Mouse (Mus musculus) embryo, embryonic 11.5 days (tissue): ENCODE measurements at regions not wholly inside any gene's neighbourhood (a gene's known extent, or its start where the extent isn't known, plus 50 kb on each side); places are given as distances from the start of the nearest gene placed in this dataset.
A peak's percentile ranks its signal among the peaks of the same experiment; 100 is the strongest.
"Not testable (repeated sequence)": the region's sequence is repeated elsewhere in the genome, so short reads cannot be mapped to it uniquely, and the experiment has no call there.

Source experiments
- DNase-seq: peaks from one replicate; pipeline ENCODE4 v3.0.0-alpha.2; 2012; ENCODE audit warnings: low read depth, low spot score

DNA sequence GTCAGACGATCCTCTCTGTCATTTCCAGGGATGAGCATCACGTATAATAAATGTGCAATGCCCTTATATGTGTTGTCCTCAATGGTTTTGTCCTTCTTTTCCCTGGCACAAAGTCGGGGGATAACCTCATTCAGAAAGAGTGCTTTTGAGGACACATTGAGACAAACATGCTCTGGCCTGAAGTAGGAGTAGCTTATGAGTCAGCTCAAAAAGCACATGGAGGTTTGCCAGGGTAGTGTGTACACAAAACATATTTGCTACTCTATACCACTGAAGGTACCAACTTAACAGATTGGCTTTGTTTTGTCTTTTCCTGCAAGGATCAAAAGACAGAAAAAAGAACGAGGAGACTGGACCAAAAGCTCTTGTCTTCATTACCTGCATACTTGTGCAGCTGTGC, 682.1 kb upstream of the Grid2 start:
- DNase-seq: no peak

DNA sequence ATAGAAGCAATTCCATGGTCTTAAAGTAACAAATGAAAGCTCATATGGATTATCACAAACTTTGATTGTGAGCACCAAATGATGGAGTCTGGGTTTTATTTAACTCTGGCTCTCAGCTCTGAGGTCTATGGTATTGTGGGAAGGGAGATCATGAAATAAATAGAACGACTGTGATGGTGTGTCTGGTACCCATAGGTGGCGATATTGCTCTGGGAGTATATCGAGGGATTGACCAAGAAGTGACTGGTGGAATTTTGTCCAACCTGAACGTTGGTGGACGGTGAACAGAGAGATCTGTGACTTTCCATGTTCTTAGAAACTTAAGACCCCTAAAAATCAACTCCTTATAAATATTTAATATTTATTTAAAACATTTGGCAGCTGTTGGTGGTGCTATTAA, 679.5 kb upstream of the Grid2 start:
- peak; percentile 27 for DNase-seq

DNA sequence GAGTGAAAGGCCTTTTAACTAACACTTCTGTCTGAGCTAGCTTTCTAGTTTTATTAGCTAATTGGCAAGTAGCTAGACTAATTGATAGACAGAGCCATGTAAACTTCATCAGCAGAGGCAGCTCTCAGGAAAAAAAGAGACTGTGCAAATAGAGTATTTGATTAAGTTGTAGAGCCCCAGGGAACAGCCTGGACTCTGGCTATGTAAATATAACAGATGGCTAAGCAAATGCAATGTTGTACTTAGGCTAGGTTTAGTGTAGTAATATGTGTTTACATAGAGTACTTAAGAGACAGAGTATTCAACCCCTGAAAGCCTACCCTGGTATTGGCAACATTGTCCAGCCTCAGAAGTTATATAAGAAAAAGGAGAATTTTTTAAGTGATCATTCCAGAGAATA, 635.1 kb upstream of the Grid2 start:
- no peak for DNase-seq

DNA sequence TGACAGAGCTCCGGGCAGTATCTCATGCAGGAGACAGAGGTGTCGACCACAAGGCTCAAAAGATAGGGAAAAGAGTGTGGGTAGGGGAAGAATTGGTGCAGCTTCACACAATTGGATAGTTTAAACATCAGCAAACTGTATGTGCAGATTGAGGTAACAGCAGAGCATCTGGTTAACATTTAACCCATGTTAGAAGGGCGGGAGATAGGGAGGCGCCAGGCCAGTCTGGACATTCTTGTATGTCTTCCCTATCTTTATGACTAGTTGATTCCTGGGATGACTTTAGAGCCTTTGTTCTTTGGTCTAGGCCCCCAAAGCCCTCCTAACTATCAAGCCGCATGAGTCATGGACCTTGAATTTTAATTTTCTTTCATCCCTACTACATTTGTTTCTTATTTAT, 587.6 kb upstream of the Grid2 start:
- not testable (repeated sequence) for DNase-seq

DNA sequence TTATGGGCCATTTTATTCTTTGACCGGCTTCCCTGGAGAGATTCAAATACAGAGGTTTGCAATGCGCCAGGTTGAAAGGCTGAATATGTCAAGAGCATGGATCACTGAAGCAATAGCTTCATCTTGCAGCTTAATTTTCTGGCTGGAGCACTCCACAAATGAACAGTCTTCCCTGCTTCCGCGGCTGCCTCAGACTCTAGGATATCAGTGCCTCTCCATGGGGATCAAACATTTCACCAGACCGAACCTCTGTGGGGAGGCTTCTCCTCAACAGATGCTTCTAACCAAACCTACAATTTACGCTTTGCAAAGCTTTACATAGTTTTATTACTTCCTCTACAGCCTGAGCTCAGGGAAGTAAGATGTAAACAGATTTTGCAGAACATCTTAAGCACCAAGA, 537.3 kb upstream of the Grid2 start:
- DNase-seq: no peak

DNA sequence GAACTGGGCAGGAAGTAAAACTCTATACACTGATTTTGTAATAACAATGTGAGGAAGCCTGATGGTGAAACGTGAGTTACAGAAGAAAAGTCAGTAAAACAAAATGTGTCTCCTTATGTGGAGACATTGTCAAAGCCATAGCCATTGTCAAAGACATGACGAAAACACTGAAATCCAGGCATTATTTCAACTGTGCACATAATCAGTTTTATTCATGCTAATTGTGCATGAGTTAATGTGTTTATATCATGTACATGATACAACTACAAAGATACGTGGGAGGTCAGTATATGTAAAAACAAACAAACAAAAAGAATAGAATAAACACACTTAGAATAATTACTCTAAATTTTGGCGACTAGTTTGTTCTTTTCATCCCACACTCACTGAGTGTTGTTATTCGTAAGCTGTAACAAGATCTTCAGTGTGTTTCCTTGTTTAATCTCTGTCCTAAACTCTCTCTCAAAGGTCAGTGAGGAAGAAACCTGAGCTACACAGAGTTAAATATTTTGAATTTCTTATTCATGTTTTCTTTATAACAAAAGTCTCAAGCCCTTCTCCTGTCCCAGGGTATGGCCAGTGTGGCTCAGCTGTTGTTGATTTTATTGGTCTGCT, 536.0 kb upstream of the Grid2 start:
- DNase-seq: no peak
